Mouse (Mus musculus) MEL (cell line): ENCODE data around the gene Peli1.

ENCODE experiments used
- CTCF ChIP-seq, 3 experiments: IDR thresholded peaks in 2 of 3; conservative IDR thresholded peaks in 1 of 3; 2 replicates each; pipeline ENCODE4 v1.5.1; 2011 to 2012; ENCODE audit warnings: low read length in 3 of 3, low read depth in 2 of 3, mild to moderate bottlenecking in 2 of 3, improper control_type of control experiment in 1 of 3, inconsistent platforms in 1 of 3, mixed read lengths in 1 of 3, moderate library complexity in 1 of 3; ENCODE audit not compliant: control insufficient read depth in 1 of 3, insufficient read depth in 1 of 3, poor library complexity in 1 of 3, severe bottlenecking in 1 of 3
- GABPA ChIP-seq: IDR thresholded peaks from 2 replicates; pipeline ENCODE4 v1.6.1; 2012; ENCODE audit warnings: low read depth, mild to moderate bottlenecking, inconsistent platforms, low read length, improper control_type of control experiment, moderate library complexity
- JUND ChIP-seq: IDR thresholded peaks from 2 replicates; pipeline ENCODE4 v1.6.1; 2011; ENCODE audit warnings: low read depth, mild to moderate bottlenecking, improper control_type of control experiment, low read length
- POLR2A ChIP-seq, 2 experiments: IDR thresholded peaks; 2 replicates each; pipeline ENCODE4 v1.6.1; 2011 to 2012; ENCODE audit warnings: low read length in 2 of 2, mild to moderate bottlenecking in 2 of 2, control low read depth in 1 of 2, improper control_type of control experiment in 1 of 2, low read depth in 1 of 2, moderate library complexity in 1 of 2; ENCODE audit not compliant: control insufficient read depth in 1 of 2, insufficient read depth in 1 of 2, poor library complexity in 1 of 2
- POLR2AphosphoS2 ChIP-seq: IDR thresholded peaks from 2 replicates; pipeline ENCODE4 v1.6.1; 2011; ENCODE audit warnings: low read length, improper control_type of control experiment
- TAL1 ChIP-seq: IDR thresholded peaks from 2 replicates; pipeline ENCODE4 v1.6.1; 2012; ENCODE audit warnings: mild to moderate bottlenecking, inconsistent platforms, low read length, moderate library complexity, mixed read lengths
- TCF12 ChIP-seq: IDR thresholded peaks from 2 replicates; pipeline ENCODE4 v1.6.1; 2014; ENCODE audit warnings: low read depth, mild to moderate bottlenecking, inconsistent platforms, low read length, improper control_type of control experiment, moderate library complexity
- ZMIZ1 ChIP-seq: IDR thresholded peaks from 2 replicates; pipeline ENCODE4 v1.6.1; 2012; ENCODE audit warnings: low read depth, mild to moderate bottlenecking, inconsistent platforms, low read length, improper control_type of control experiment, moderate library complexity

GRCm38 (mm10) chr11:21174396-21174795 lies 83.3 kb downstream of the Peli1 start:
- no peak for TF ChIP-seq TCF12
- no peak for TF ChIP-seq POLR2AphosphoS2
- no peak for TF ChIP-seq ZMIZ1
- TF ChIP-seq CTCF (IDR thresholded peaks at IDR 0.05 in 2 of 3, conservative IDR thresholded peaks at IDR 0.05 in 1 of 3; ENCODE audit: control insufficient read depth in 1 of 3, insufficient read depth in 1 of 3, low read depth in 2 of 3, low read length in 3 of 3, poor library complexity in 1 of 3, severe bottlenecking in 1 of 3): no peak
- no peak for TF ChIP-seq POLR2A (IDR thresholded peaks at IDR 0.05; ENCODE audit: control insufficient read depth in 1 of 2, insufficient read depth in 1 of 2, low read depth in 1 of 2, low read length in 2 of 2, poor library complexity in 1 of 2)
- TF ChIP-seq TAL1: no peak
- no peak for TF ChIP-seq GABPA
- TF ChIP-seq JUND: no peak
